Mouse (Mus musculus): ENCODE results near the gene Aff1. TPM values are rescaled to one million over a fixed set of nuclear protein-coding genes. Genes with fewer than 3 reads are reported as not detected.

The Aff1 gene
- total RNA-seq, 2 experiments from 2014 or later = 30.1 to 39.8 TPM

DNA sequence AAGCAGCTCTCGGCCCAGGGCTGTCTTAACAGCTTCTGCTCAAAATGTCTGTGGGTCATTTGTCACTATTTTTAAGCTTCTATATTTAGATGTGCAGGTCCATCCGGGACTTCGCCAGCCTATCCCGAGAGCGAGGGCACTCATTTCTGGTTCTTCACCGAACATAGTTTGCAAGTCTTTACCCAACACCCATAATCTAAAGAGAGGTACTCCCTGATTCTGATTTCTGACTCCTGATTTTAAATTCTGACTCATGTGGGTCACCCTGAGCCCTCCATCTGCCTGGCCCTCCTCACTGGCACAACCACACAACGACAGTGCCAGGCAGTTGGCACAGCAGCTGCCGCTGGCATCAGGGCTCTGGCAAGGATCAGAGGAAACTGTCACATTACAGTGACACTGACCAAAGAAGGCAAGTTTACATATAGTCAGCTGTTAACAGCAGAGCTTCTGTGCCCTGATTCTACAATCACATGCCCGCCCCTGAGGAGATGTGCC is 97.5 kb downstream of the Aff1 start:
- peak; percentile 64 to 67 for DNase-seq
- intact Hi-C loops (cut with DNase I) = no loop called here

- intact Hi-C loops (cut with DNase I) = no loop called here
Measured at GRCm38 (mm10) chr5:103791741-103792140, 99.6 kb downstream of the Aff1 start.

DNA sequence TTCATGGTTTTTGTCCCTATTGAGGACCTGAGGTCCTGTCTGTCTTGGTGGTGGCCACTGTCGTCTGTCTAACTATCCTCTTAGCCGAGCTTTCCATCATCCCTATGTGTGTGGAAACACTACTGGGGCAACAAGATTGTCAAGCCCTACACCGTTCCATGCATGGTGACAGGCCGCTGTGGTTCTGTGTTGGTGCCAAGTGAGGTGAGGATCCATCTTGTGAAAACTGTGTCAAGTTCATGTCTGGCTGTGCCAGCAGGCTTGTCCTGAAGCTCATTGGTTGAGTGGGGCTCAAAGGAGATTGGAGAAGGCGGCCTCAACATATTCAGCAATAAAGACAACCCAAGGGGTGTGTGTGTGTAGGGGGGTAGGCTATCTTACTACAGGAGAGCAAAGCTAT is 102.9 kb downstream of the Aff1 start:
- intact Hi-C loops (cut with DNase I) = no loop called here
- no peak for DNase-seq

More at GRCm38 (mm10) chr5:103791741-103792140, 99.6 kb downstream of the Aff1 start:
- DNase-seq = no peak

DNA sequence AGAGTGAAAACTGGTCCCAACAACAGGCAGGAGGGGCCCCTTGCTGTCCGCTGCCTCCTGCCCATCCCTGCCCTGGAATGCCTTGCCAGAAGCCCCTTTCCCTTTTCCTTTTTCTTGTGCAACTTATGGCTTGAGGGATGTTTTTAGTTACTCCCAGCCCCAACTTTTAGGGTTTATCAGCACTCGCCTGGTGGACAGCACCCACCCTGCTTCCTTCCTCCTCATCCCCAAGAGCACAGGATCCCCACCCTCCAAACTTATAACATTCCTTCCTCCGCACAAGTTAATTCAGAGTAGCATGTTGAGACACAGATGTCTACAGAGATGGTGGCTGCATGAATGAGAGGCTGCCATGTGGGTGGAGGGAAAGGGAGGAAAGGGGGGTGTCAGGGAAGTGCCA is 103.9 kb downstream of the Aff1 start:
- intact Hi-C loops (cut with DNase I) = no loop called here
- DNase-seq = no peak

GRCm38 (mm10) chr5:103797774-103798173 is 105.6 kb downstream of the Aff1 start:
- no peak for DNase-seq
- intact Hi-C loops (cut with DNase I) = no loop called here

- DNase-seq = no peak
- intact Hi-C loops (cut with DNase I) = no loop called here
Measured at GRCm38 (mm10) chr5:103799438-103799837, 107.3 kb downstream of the Aff1 start.

- intact Hi-C loops (cut with DNase I) = no loop called here
- DNase-seq = no peak
Measured at GRCm38 (mm10) chr5:103800009-103800408, 107.8 kb downstream of the Aff1 start.

GRCm38 (mm10) chr5:103803386-103803785 is 111.2 kb downstream of the Aff1 start:
- DNase-seq = no peak
- intact Hi-C loops (cut with DNase I) = no loop called here

DNA sequence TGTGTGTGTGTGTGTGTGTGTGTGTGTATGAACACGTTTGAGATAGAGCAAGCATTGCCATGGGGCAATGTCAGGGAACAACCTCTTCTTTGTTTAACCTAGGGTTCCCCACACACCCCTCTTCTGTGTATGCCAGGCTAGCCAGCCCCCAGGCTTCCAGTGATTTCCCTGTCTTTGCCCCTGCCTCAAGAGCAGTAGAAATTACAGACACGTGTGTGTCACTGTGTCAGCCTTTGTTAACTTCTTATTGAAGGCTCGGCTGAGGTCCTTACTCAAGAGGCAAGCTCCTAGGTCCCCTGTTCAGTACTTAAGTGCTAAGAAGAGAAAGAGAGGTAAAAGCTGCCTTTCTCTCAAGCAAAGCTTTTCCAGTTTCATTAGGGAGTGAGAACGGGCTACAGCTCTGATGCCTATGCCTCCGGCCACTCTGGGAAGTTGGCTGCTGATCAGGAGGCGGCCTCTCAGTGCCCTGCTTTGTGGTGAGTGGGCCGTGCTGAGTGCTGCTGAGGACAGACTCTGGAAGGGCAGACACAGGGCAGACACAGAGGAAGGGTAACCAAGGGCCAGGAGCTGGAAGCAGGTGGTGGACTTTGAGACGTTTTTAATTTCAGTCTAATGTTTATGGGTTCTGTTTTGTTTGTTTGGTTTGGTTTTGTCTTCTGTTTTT is 111.9 kb downstream of the Aff1 start:
- DNase-seq = peak in 1 of 2 experiments; percentile 51
- intact Hi-C loops (cut with DNase I) = no loop called here

GRCm38 (mm10) chr5:103806851-103807578 is 114.8 kb downstream of the Aff1 start:
- intact Hi-C loops (cut with DNase I) = no loop called here
- no peak for DNase-seq

GRCm38 (mm10) chr5:103807637-103808312 is 115.6 kb downstream of the Aff1 start:
- intact Hi-C loops (cut with DNase I) = no loop called here
- DNase-seq = no peak

DNA sequence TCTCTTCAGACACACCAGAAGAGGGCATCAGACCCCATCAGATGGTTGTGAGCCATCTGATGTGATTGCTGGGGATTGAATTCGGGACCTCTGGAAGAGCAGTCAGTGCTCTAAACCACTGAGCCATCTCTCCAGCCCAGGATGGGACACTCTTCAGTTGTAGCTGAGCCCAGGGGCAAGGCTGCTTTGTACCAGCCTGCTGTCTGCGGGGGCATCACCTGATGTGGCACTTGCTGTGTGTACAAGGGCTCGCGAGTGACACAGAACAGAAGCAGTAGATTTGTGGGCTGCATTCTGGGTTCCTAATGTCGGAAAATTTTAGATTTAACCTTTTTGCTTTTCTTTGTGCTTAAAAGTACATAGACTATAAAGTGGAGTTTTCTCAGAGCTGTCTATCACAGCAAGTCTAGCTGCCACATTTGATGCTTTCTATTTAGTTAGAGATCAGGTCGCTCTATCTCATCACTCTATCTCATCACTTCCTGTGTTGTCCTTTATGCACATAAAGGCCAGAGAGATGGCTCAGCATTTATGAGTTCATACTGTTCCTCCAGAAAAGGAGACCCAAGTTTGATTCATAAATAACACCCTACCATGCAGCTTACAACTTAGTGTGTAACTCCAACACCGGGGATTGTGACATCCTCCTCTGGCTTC is 117.6 kb downstream of the Aff1 start:
- intact Hi-C loops (cut with DNase I) = no loop called here
- no peak for DNase-seq

- intact Hi-C loops (cut with DNase I) = no loop called here
Measured at GRCm38 (mm10) chr5:103813291-103813690, 121.1 kb downstream of the Aff1 start.

GRCm38 (mm10) chr5:103813997-103814542 is 121.9 kb downstream of the Aff1 start:
- intact Hi-C loops (cut with DNase I) = no loop called here
- no peak for DNase-seq

More at GRCm38 (mm10) chr5:103813291-103813690, 121.1 kb downstream of the Aff1 start:
- no peak for DNase-seq

DNA sequence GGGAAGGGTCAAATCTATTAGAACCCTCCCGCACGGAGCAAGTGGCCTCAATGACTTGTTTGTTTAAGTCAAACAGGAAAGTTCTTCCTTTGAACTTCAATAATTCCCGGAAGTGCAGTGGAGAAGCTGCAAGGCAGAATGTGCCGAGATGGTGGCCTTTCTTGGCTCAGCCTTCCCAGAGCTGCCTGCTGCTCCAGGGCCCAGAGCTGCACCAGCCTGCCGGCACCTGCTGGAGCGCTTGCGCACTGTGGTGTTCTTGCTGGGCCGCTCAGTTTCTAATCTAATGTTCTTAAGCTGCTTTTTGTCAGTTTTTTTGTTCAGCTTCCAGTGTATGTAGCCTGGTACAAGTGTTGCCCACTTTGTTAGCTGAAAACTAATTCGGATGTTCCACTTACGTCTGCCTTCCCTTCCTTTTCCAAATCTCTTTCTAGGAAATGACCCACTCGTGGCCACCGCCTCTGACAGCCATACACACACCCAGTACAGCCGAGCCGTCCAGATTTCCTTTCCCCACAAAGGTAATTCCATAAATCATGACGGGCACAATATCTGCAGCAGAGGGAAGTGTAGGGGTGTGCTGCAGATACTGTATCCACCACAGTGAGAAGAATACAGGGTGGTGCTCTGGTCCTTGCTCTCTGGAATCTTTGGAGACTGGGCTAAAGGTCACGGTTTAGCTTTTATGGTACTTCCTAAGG is 122.5 kb downstream of the Aff1 start:
- intact Hi-C loops (cut with DNase I) = loop anchor here (5.0 kb wide), 1 partner anchor 132 kb away; no protein-coding TSS in a partner anchor
- DNase-seq = no peak

GRCm38 (mm10) chr5:103815249-103815617 is 123.1 kb downstream of the Aff1 start:
- intact Hi-C loops (cut with DNase I) = loop anchor here (5.0 kb wide), 1 partner anchor 133 kb away; no protein-coding TSS in a partner anchor
- DNase-seq = no peak

DNA sequence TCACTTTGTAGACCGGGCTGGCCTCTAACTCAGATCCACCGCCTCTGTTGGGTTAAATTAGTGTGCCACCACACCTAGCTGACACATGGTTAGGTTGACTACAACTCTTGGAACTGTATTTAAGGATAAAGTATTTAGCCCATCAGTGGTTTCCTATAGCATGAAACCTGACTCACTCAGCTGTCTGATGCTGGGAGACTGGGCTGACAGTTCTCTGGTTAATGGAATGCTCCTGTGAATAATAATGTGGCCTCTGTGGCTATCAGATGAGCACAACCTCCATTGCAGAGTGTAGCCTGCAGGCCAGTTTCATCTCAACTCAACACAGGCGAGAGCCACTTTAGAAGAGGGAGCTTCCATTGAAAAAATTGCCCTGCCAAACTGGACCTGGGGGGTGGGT is 124.5 kb downstream of the Aff1 start:
- intact Hi-C loops (cut with DNase I) = loop anchor here (2.0 to 5.0 kb wide), 2 partner anchors 36 to 134 kb away; no protein-coding TSS in a partner anchor
- DNase-seq = no peak

GRCm38 (mm10) chr5:103817754-103818153 is 125.6 kb downstream of the Aff1 start:
- peak; percentile 71 to 79 for DNase-seq
- intact Hi-C loops (cut with DNase I) = loop anchor here (2.0 to 5.0 kb wide), 2 partner anchors 37 to 135 kb away; no protein-coding TSS in a partner anchor

DNA sequence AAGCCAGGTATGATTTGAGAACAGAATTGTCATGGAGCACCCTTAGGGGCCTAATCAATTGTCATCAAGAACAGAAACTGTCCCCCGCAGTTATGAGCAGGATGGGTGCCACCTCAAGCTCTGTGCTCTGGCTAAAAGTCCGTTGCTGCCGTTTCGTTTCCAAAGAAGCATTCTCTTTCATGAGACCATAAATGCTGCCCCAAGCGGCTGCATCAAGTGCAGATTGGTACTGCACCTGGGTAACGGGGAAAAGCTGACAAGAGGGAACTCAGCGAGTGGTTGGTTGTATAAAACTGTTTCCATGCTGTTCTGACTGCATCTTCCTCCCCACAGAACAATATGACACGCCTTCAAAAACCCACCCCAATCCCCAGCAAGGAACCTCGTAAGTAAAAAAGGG is 126.4 kb downstream of the Aff1 start:
- intact Hi-C loops (cut with DNase I) = loop anchor here (5.0 kb wide), 1 partner anchor 136 kb away; no protein-coding TSS in a partner anchor
- DNase-seq = no peak

All from gastrocnemius, postnatal 36 days (tissue).